Mouse (Mus musculus) neural tube, embryonic 13.5 days (tissue): ENCODE measurements around the gene Epc2. TPM values are rescaled to one million over a fixed set of nuclear protein-coding genes. Genes with fewer than 3 reads are reported as not detected.

Experiments
- ATAC-seq: fragments of 200-750 bp; cut with Nextera tagmentation; 2 replicates; pipeline ENCODE4 v1.8.0; 2017; ENCODE audit warnings: low read depth, mild to moderate bottlenecking, moderate TSS enrichment, moderate library complexity
- H3K27ac ChIP-seq: fragments of 300-500 bp; sonication (generic); replicated peaks from 2 replicates; pipeline ENCODE4 v1.5.1; 2015; ENCODE audit warnings: moderate library complexity, mild to moderate bottlenecking, inconsistent platforms
- H3K27me3 ChIP-seq: fragments of 300-500 bp; sonication (generic); 2 replicates; pipeline ENCODE4 v1.6.1; 2015; ENCODE audit warnings: mild to moderate bottlenecking, inconsistent platforms
- H3K36me3 ChIP-seq: fragments of 300-500 bp; sonication (generic); 2 replicates; pipeline ENCODE4 v1.6.1; 2015; ENCODE audit warnings: mild to moderate bottlenecking, inconsistent platforms
- H3K4me1 ChIP-seq: fragments of 300-500 bp; sonication (generic); replicated peaks from 2 replicates; pipeline ENCODE4 v1.6.1; 2015; ENCODE audit warnings: inconsistent platforms
- H3K4me2 ChIP-seq: fragments of 300-500 bp; sonication (generic); 2 replicates; pipeline ENCODE4 v1.6.1; 2015; ENCODE audit warnings: inconsistent platforms, mild to moderate bottlenecking, moderate library complexity
- H3K4me3 ChIP-seq: fragments of 300-500 bp; sonication (generic); 2 replicates; pipeline ENCODE4 v1.5.1; 2015; ENCODE audit warnings: mild to moderate bottlenecking, inconsistent platforms
- H3K9ac ChIP-seq: fragments of 300-500 bp; sonication (generic); 2 replicates; pipeline ENCODE4 v1.6.1; 2015; ENCODE audit warnings: moderate library complexity, mild to moderate bottlenecking, inconsistent platforms
- H3K9me3 ChIP-seq: fragments of 300-500 bp; sonication (generic); 2 replicates; pipeline ENCODE4 v1.6.1; 2016; ENCODE audit warnings: inconsistent platforms
- WGBS: fragments of 180-500 bp; shearing (Covaris S2); methylation state at CpG from one replicate; pipeline ENCODE4 v1.1.7; 2015; 5-methylcytosine and 5-hydroxymethylcytosine counted together
- polyA plus RNA-seq: library from polyadenylated mRNA; unstranded; fragments of >200 nt; fragmentation: Nextera tagmentation; extraction: Ambion mirVana; gene quantifications from 2 replicates; pipeline ENCODE4 v1.2.1, GENCODE M21; 2015

The Epc2 gene
- polyA plus RNA-seq, 1 experiment from 2014 or later: 9.8 TPM

GRCm38 (mm10) chr2:49572684-49573083 is 121.4 kb downstream of the Epc2 start:
- H3K36me3 ChIP-seq: no peaks in the 10 kb centered on the region
- peak overlapping the region; percentile 44 for H3K4me2 ChIP-seq
- no peak overlapping the region for H3K9ac ChIP-seq
- H3K9me3 ChIP-seq: no peaks in the 10 kb centered on the region
- no peak for ATAC-seq
- 65% methylated on average over 9 of the region's 9 CpGs for WGBS
- H3K27me3 ChIP-seq: no peaks in the 10 kb centered on the region
- H3K4me1 ChIP-seq: peaks cover 38% of the 10 kb centered on the region
- no peak overlapping the region for H3K4me3 ChIP-seq
- H3K27ac ChIP-seq: peak overlapping the region; percentile 81

- peaks cover 38% of the 10 kb centered on the region for H3K4me1 ChIP-seq
- H3K9ac ChIP-seq: no peak overlapping the region
- H3K36me3 ChIP-seq: no peaks in the 10 kb centered on the region
- H3K27me3 ChIP-seq: no peaks in the 10 kb centered on the region
- H3K27ac ChIP-seq: no peak overlapping the region
- no peak overlapping the region for H3K4me2 ChIP-seq
- ATAC-seq: no peak
- H3K4me3 ChIP-seq: no peak overlapping the region
- no peaks in the 10 kb centered on the region for H3K9me3 ChIP-seq
- WGBS: 90% methylated on average over 3 of the region's 3 CpGs
These were observed 122.0 kb downstream of the Epc2 start for GRCm38 (mm10) chr2:49573282-49573681.

GRCm38 (mm10) chr2:49580585-49580984 is 129.3 kb downstream of the Epc2 start:
- H3K4me2 ChIP-seq: no peak overlapping the region
- WGBS: 84% methylated on average over 3 of the region's 3 CpGs

GRCm38 (mm10) chr2:49582546-49582945 is 131.3 kb downstream of the Epc2 start:
- H3K27ac ChIP-seq: no peak overlapping the region
- ATAC-seq: no peak
- no peaks in the 10 kb centered on the region for H3K9me3 ChIP-seq
- no peaks in the 10 kb centered on the region for H3K36me3 ChIP-seq
- H3K4me1 ChIP-seq: no peaks in the 10 kb centered on the region
- 92% methylated on average over 5 of the region's 5 CpGs for WGBS
- H3K27me3 ChIP-seq: no peaks in the 10 kb centered on the region
- H3K4me3 ChIP-seq: no peak overlapping the region
- H3K4me2 ChIP-seq: no peak overlapping the region
- H3K9ac ChIP-seq: no peak overlapping the region

More at GRCm38 (mm10) chr2:49580585-49580984, 129.3 kb downstream of the Epc2 start:
- no peak overlapping the region for H3K9ac ChIP-seq
- no peaks in the 10 kb centered on the region for H3K27me3 ChIP-seq
- H3K4me3 ChIP-seq: no peak overlapping the region
- no peaks in the 10 kb centered on the region for H3K9me3 ChIP-seq
- H3K27ac ChIP-seq: no peak overlapping the region
- H3K4me1 ChIP-seq: no peaks in the 10 kb centered on the region
- ATAC-seq: no peak
- H3K36me3 ChIP-seq: no peaks in the 10 kb centered on the region

DNA sequence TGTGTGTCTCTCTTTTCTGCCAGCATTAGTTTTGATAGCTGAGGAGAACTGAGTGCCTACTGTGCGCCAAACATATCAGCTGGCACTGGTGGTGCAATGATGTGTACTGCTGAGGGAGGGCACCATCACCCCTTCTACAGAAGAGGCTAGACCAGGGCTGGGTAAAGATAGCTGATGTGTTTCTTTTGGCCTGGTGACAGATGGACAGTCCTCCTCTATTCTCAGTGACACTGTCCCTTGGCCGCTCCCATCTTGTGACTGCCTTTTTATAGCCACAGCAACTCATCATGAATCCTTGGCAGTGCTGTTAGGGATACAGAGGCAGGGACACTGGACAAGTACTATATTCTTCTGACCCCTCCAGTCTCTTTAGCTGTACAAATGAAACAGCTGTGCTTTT is 132.0 kb downstream of the Epc2 start:
- H3K27me3 ChIP-seq: no peaks in the 10 kb centered on the region
- H3K4me1 ChIP-seq: no peaks in the 10 kb centered on the region
- ATAC-seq: no peak
- no peak overlapping the region for H3K9ac ChIP-seq
- no peak overlapping the region for H3K4me3 ChIP-seq
- no peak overlapping the region for H3K4me2 ChIP-seq
- WGBS: 95% methylated on average over 2 of the region's 2 CpGs
- H3K27ac ChIP-seq: no peak overlapping the region
- H3K36me3 ChIP-seq: no peaks in the 10 kb centered on the region
- no peaks in the 10 kb centered on the region for H3K9me3 ChIP-seq

- H3K36me3 ChIP-seq: no peaks in the 10 kb centered on the region
- H3K27ac ChIP-seq: no peak overlapping the region
- H3K9ac ChIP-seq: no peak overlapping the region
- H3K4me2 ChIP-seq: no peak overlapping the region
- no peaks in the 10 kb centered on the region for H3K4me1 ChIP-seq
- no peak for ATAC-seq
- 81% methylated on average over 5 of the region's 5 CpGs for WGBS
- H3K9me3 ChIP-seq: no peaks in the 10 kb centered on the region
- H3K4me3 ChIP-seq: no peak overlapping the region
- no peaks in the 10 kb centered on the region for H3K27me3 ChIP-seq
These were observed 139.2 kb downstream of the Epc2 start for GRCm38 (mm10) chr2:49590450-49590849.

DNA sequence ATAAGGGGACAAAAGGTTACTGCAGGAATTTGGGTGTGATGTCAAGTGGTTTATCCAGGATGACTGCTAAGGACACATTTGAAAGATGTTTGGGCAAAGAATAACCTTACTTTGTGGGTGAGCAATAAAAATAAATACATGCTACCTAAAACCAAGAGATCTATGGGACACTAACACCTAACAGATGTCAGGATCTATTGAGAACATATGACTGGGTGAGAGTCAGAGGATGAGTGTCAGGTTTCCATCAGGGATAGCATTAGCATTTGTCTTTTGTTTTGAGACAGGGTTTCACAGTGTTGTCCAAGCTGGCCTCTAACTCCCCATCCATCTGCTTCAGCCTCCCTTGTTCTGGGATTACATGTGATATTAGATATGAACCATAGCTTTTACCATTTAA is 141.6 kb downstream of the Epc2 start:
- Histone ChIP-seq H3K4me1 (no peaks in the 10 kb centered on the region), H3K9ac (no peak overlapping the region), H3K36me3 (no peaks in the 10 kb centered on the region), H3K4me3 (no peak overlapping the region), H3K4me2 (no peak overlapping the region), H3K9me3 (no peaks in the 10 kb centered on the region), H3K27me3 (no peaks in the 10 kb centered on the region), H3K27ac (no peak overlapping the region)
- ATAC-seq: no peak

GRCm38 (mm10) chr2:49594886-49595285 is 143.6 kb downstream of the Epc2 start:
- 93% methylated on average over 7 of the region's 7 CpGs for WGBS
- H3K27me3 ChIP-seq: no peaks in the 10 kb centered on the region
- no peak overlapping the region for H3K9ac ChIP-seq
- H3K9me3 ChIP-seq: no peaks in the 10 kb centered on the region
- H3K27ac ChIP-seq: no peak overlapping the region
- H3K4me3 ChIP-seq: no peak overlapping the region
- H3K4me2 ChIP-seq: no peak overlapping the region
- peaks cover 2% of the 10 kb centered on the region for H3K4me1 ChIP-seq
- no peaks in the 10 kb centered on the region for H3K36me3 ChIP-seq
- ATAC-seq: no peak

- 84% methylated on average over 3 of the region's 3 CpGs for WGBS
- no peak overlapping the region for H3K27ac ChIP-seq
- H3K4me1 ChIP-seq: peaks cover 9% of the 10 kb centered on the region
- no peak overlapping the region for H3K9ac ChIP-seq
- H3K27me3 ChIP-seq: no peaks in the 10 kb centered on the region
- no peak overlapping the region for H3K4me2 ChIP-seq
- ATAC-seq: no peak
- H3K36me3 ChIP-seq: no peaks in the 10 kb centered on the region
- no peaks in the 10 kb centered on the region for H3K9me3 ChIP-seq
- no peak overlapping the region for H3K4me3 ChIP-seq
These were observed 145.0 kb downstream of the Epc2 start for GRCm38 (mm10) chr2:49596318-49596717.

GRCm38 (mm10) chr2:49600021-49600681 is 148.9 kb downstream of the Epc2 start:
- ATAC-seq: peak; percentile 69; the same call in 1 of the 2 replicates
- Histone ChIP-seq H3K9ac (no peak overlapping the region), H3K4me3 (no peak overlapping the region), H3K4me2 (no peak overlapping the region), H3K27ac (0 out of 2 replicates have a peak overlapping the region, but pooled peaks have one; percentile 30), H3K4me1 (peaks cover 9% of the 10 kb centered on the region), H3K27me3 (no peaks in the 10 kb centered on the region), H3K36me3 (no peaks in the 10 kb centered on the region), H3K9me3 (no peaks in the 10 kb centered on the region)
- WGBS: 29% methylated on average over 7 of the region's 7 CpGs

Other genes with a start within 250 kb of the Epc2 start
- gene Kif5c, start 167.8 kb downstream of the Epc2 start, polyA plus RNA-seq: 181 and 182 TPM in 2 replicates